Mouse (Mus musculus) intestine, postnatal 0 days (tissue): ENCODE data around the gene Jdp2. TPM values are rescaled to one million over a fixed set of nuclear protein-coding genes. Genes with fewer than 3 reads are reported as not detected.

Experiments
- ATAC-seq: fragments of 200-750 bp; cut with Nextera tagmentation; 2 replicates; pipeline ENCODE4 v1.8.0; 2017; ENCODE audit warnings: mild to moderate bottlenecking, moderate TSS enrichment, moderate library complexity
- H3K27ac ChIP-seq: fragments of 300-500 bp; sonication (generic); 2 replicates; pipeline ENCODE4 v1.5.1; 2014; ENCODE audit warnings: mild to moderate bottlenecking, low read depth, low read length, moderate library complexity
- H3K27me3 ChIP-seq: fragments of 300-500 bp; sonication (generic); replicated peaks from 2 replicates; pipeline ENCODE4 v1.6.1; 2014; ENCODE audit warnings: low read length, mixed read lengths; ENCODE audit not compliant: control insufficient read depth, insufficient read depth
- H3K36me3 ChIP-seq: fragments of 300-500 bp; sonication (generic); 2 replicates; pipeline ENCODE4 v1.6.1; 2014; ENCODE audit warnings: mild to moderate bottlenecking, moderate library complexity; ENCODE audit not compliant: control insufficient read depth, insufficient read depth
- H3K4me1 ChIP-seq: fragments of 300-500 bp; sonication (generic); replicated peaks from 2 replicates; pipeline ENCODE4 v1.6.1; 2014; ENCODE audit warnings: antibody characterized with exemption, low read length, mixed read lengths; ENCODE audit not compliant: control insufficient read depth, insufficient read depth
- H3K4me2 ChIP-seq: fragments of 300-500 bp; sonication (generic); replicated peaks from 2 replicates; pipeline ENCODE4 v1.6.1; 2014; ENCODE audit warnings: low read depth, mild to moderate bottlenecking, moderate library complexity
- H3K4me3 ChIP-seq: fragments of 300-500 bp; sonication (generic); 2 replicates; pipeline ENCODE4 v1.5.1; 2014; ENCODE audit warnings: low read depth, low read length
- H3K9ac ChIP-seq: fragments of 300-500 bp; sonication (generic); 2 replicates; pipeline ENCODE4 v1.6.1; 2014; ENCODE audit warnings: mild to moderate bottlenecking, low read depth, low read length
- H3K9me3 ChIP-seq: fragments of 300-500 bp; sonication (generic); 2 replicates; pipeline ENCODE4 v1.6.1; 2016; ENCODE audit warnings: mixed run types; ENCODE audit not compliant: control insufficient read depth
- CTCF ChIP-seq: sonication (generic); IDR thresholded peaks from 2 replicates; pipeline ENCODE4 v1.5.1; 2016; ENCODE audit warnings: low read depth, mild to moderate bottlenecking, control low read depth, antibody characterized with exemption, moderate library complexity
- WGBS: fragments of 180-500 bp; shearing (Covaris S2); extraction: QIAGEN DNeasy Blood & Tissue Kit; methylation state at CpG from one replicate; pipeline ENCODE4 v1.1.7; 2014; 5-methylcytosine and 5-hydroxymethylcytosine counted together
- polyA plus RNA-seq: library from polyadenylated mRNA; unstranded; fragments of >200 nt; fragmentation: Nextera tagmentation; extraction: Ambion mirVana; gene quantifications from 2 replicates; pipeline ENCODE4 v1.2.1, GENCODE M21; 2015

Gene Jdp2
- polyA plus RNA-seq, 1 experiment from 2014 or later, result 0.44 TPM

- Histone ChIP-seq H3K4me1 (no peaks in the 10 kb centered on the region), H3K9me3 (no peaks in the 10 kb centered on the region), H3K4me2 (no peak overlapping the region), H3K27me3 (no peaks in the 10 kb centered on the region), H3K36me3 (no peaks in the 10 kb centered on the region), H3K4me3 (no peak overlapping the region), H3K27ac (no peak overlapping the region), H3K9ac (no peak overlapping the region)
- 37% methylated on average over 12 of the region's 12 CpGs for WGBS
- TF ChIP-seq CTCF, result no peak
- ATAC-seq, result peak; percentile 23; the same call in 1 of the 2 replicates
Observed at GRCm38 (mm10) chr12:85569393-85570157, 29.3 kb upstream of the Jdp2 start.

GRCm38 (mm10) chr12:85570158-85570540 is 28.7 kb upstream of the Jdp2 start:
- Histone ChIP-seq H3K9ac (no peak overlapping the region), H3K4me3 (no peak overlapping the region), H3K4me2 (no peak overlapping the region), H3K36me3 (no peaks in the 10 kb centered on the region), H3K9me3 (no peaks in the 10 kb centered on the region), H3K4me1 (no peaks in the 10 kb centered on the region), H3K27ac (no peak overlapping the region), H3K27me3 (no peaks in the 10 kb centered on the region)
- no peak for TF ChIP-seq CTCF
- 68% methylated on average over 1 of the region's 1 CpGs for WGBS
- ATAC-seq, result no peak

GRCm38 (mm10) chr12:85571312-85571711 is 27.5 kb upstream of the Jdp2 start:
- H3K27ac ChIP-seq, result no peak overlapping the region
- 63% methylated on average over 11 of the region's 11 CpGs for WGBS
- H3K9ac ChIP-seq, result no peak overlapping the region
- H3K36me3 ChIP-seq, result no peaks in the 10 kb centered on the region
- no peak for ATAC-seq
- H3K4me2 ChIP-seq, result no peak overlapping the region
- no peaks in the 10 kb centered on the region for H3K9me3 ChIP-seq
- H3K4me1 ChIP-seq, result no peaks in the 10 kb centered on the region
- no peak for TF ChIP-seq CTCF
- H3K4me3 ChIP-seq, result no peak overlapping the region
- H3K27me3 ChIP-seq, result no peaks in the 10 kb centered on the region

GRCm38 (mm10) chr12:85572047-85572475 is 26.8 kb upstream of the Jdp2 start:
- no peak overlapping the region for H3K4me2 ChIP-seq
- H3K9me3 ChIP-seq, result no peaks in the 10 kb centered on the region
- no peak overlapping the region for H3K9ac ChIP-seq
- TF ChIP-seq CTCF, result no peak
- no peak overlapping the region for H3K27ac ChIP-seq
- WGBS, result 52% methylated on average over 10 of the region's 10 CpGs
- no peaks in the 10 kb centered on the region for H3K36me3 ChIP-seq
- no peaks in the 10 kb centered on the region for H3K27me3 ChIP-seq
- ATAC-seq, result peak; percentile 61
- H3K4me1 ChIP-seq, result no peaks in the 10 kb centered on the region
- H3K4me3 ChIP-seq, result no peak overlapping the region

- Histone ChIP-seq H3K27ac (no peak overlapping the region), H3K4me2 (no peak overlapping the region)
Observed at GRCm38 (mm10) chr12:85574806-85575495, 23.9 kb upstream of the Jdp2 start.

GRCm38 (mm10) chr12:85575496-85575840 is 23.4 kb upstream of the Jdp2 start:
- Histone ChIP-seq H3K4me3 (no peak overlapping the region), H3K9me3 (no peaks in the 10 kb centered on the region), H3K27ac (no peak overlapping the region), H3K9ac (no peak overlapping the region), H3K27me3 (no peaks in the 10 kb centered on the region), H3K4me2 (no peak overlapping the region), H3K36me3 (no peaks in the 10 kb centered on the region), H3K4me1 (no peaks in the 10 kb centered on the region)
- no peak for ATAC-seq
- no peak for TF ChIP-seq CTCF
- WGBS, result 69% methylated on average over 4 of the region's 4 CpGs

More at GRCm38 (mm10) chr12:85574806-85575495, 23.9 kb upstream of the Jdp2 start:
- Histone ChIP-seq H3K4me3 (no peak overlapping the region), H3K4me1 (no peaks in the 10 kb centered on the region), H3K27me3 (no peaks in the 10 kb centered on the region), H3K9ac (no peak overlapping the region), H3K36me3 (no peaks in the 10 kb centered on the region), H3K9me3 (no peaks in the 10 kb centered on the region)
- ATAC-seq, result no peak
- no peak for TF ChIP-seq CTCF
- WGBS, result 45% methylated on average over 6 of the region's 6 CpGs
